Mouse (Mus musculus): Measurements from ENCODE around the gene Zfp985. TPM values are rescaled to one million over a fixed set of nuclear protein-coding genes. Genes with fewer than 3 reads are reported as not detected.
"Not testable (repeated sequence)": the region's sequence is repeated elsewhere in the genome, so short reads cannot be mapped to it uniquely, and the experiment has no call there.

The Zfp985 gene
- under 1 TPM in 1 of 2 experiments, not detected in 1; 0.24 TPM for total RNA-seq (2021)
- long read RNA-seq, experiment 1, result 0 reads
- long read RNA-seq, experiment 2, result 0 reads

- DNase-seq (ENCODE audit: low spot score in 2 of 2); intact Hi-C loops (cut with DNase I): not testable (repeated sequence)
Observed at GRCm38 (mm10) chr4:147553071-147553470, at the start of gene Zfp985. Gene Zfp985 (plus strand): TSS chr4:147553277.

GRCm38 (mm10) chr4:147509174-147509573 is 43.9 kb upstream of the Zfp985 start:
- DNase-seq (ENCODE audit: low spot score in 2 of 2), result no peak
- intact Hi-C loops (cut with DNase I), result no loop called here

- no peak for DNase-seq (ENCODE audit: low spot score in 2 of 2)
- intact Hi-C loops (cut with DNase I), result no loop called here
Observed at GRCm38 (mm10) chr4:147518981-147519380, 34.1 kb upstream of the Zfp985 start.

DNA sequence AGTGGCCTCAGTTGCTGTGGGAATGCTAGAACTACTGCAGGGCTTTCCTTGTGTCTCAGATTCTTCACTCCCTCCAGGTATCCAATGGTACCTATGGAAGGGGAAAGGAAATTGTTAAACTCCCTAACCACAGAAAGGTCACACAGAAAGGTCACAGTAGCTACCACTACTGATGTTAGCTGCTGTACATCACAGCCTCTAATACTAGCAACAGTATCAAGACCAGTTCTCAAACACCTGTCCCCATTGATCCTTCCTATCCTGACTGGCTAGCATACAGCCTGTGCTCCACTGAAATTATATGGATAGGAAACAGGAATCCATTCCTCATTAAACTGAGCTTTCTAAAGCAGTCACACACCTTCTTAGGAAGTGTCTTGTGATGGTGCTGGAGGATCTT is 33.0 kb upstream of the Zfp985 start:
- no peak for DNase-seq (ENCODE audit: low spot score in 2 of 2)
- intact Hi-C loops (cut with DNase I), result loop anchor here (5.0 kb wide), 1 partner anchor 67 kb away; no protein-coding TSS in a partner anchor

GRCm38 (mm10) chr4:147525125-147525524 is 28.0 kb upstream of the Zfp985 start:
- no peak for DNase-seq (ENCODE audit: low spot score in 2 of 2)
- intact Hi-C loops (cut with DNase I), result no loop called here

- DNase-seq (ENCODE audit: low spot score in 2 of 2), result no peak
- intact Hi-C loops (cut with DNase I), result no loop called here
Observed at GRCm38 (mm10) chr4:147530366-147530765, 22.7 kb upstream of the Zfp985 start.

DNA sequence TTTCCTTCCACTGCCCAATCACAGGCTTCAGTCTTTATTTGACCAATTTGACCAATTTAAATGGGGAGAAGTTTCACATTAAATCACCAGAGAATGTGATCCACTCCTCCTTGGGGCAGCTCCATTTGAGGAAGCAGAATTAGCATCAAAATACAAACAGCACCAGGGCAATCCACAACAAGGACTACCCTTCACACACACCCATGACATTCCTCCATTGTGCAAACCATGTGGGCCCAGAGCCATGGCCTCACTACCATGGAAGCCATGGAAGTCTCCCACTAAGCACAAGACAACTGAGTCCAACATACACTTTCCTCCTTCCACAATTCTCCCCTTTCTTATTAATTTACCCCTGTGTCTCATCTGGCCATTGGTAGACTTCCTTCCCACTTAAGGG is 17.2 kb upstream of the Zfp985 start:
- intact Hi-C loops (cut with DNase I); DNase-seq (ENCODE audit: low spot score in 2 of 2): not testable (repeated sequence)

GRCm38 (mm10) chr4:147537702-147538101 is 15.4 kb upstream of the Zfp985 start:
- no peak for DNase-seq (ENCODE audit: low spot score in 2 of 2)
- intact Hi-C loops (cut with DNase I), result no loop called here

GRCm38 (mm10) chr4:147539918-147540317 is 13.2 kb upstream of the Zfp985 start, which contains the start of gene Gm16503:
Gene Gm16503 (plus strand): TSS chr4:147540218.
- DNase-seq (ENCODE audit: low spot score in 2 of 2); intact Hi-C loops (cut with DNase I): not testable (repeated sequence)

DNA sequence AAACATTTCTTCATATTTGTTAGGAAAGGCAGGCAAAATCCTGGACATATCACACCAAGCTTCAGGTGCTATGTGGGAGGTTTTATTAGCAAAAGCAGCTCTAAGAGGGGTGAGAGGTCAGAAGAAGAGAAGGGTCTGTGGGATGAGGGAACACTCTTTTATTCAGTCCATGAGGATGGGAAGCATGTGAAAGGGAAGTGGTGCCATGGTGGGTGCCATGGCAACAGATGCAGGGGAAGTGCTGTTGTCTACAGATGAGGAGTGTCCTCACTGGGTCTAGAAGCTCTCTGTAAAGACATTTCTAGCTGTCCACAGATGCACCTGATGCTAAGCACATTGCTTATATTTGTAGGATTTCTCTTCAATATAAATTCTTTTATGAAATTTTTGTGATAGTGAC is 12.0 kb upstream of the Zfp985 start:
- intact Hi-C loops (cut with DNase I), result no loop called here
- DNase-seq (ENCODE audit: low spot score in 2 of 2), result no peak

DNA sequence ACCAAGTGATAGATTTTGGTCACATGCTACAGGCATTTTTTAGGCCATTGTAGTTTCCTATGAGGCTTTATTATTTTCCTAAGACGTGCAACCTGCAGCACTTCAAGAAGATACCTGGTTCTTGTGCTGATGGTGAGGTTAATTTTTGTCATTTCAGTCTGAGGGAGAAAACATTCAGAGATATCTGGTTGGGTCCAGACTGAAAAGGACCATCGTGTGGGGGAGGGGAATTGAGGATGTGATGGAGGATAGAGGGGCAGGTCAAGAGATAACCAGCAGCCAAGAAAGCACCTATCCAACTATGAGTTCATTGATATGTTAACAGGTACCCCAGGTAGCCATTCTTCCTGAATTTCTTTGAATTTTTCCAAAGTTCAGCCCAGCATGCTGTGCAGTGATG is 1.3 kb downstream of the Zfp985 start:
- DNase-seq (ENCODE audit: low spot score in 2 of 2); intact Hi-C loops (cut with DNase I): not testable (repeated sequence)

DNA sequence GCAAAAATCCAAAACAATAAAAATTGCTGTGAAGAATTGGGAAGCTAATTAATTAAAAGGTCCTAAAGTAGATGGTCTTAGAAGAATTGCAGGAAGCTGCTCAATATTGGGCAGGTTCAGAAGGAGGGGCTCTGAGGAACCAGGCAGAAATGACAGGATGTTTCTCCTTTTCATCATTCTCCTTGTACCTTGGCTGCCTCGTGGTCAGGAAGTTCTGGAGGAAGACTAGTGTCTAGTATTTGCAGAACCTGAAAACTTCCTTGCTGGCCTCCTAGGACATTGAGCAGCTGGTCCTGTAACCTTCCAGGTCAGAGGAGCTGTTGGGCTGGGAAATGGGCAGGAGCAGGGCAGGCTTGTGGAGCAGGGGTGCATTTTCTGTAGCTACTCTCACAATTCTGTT is 3.8 kb downstream of the Zfp985 start:
- DNase-seq (ENCODE audit: low spot score in 2 of 2); intact Hi-C loops (cut with DNase I): not testable (repeated sequence)

GRCm38 (mm10) chr4:147558011-147558410 is 4.9 kb downstream of the Zfp985 start:
- intact Hi-C loops (cut with DNase I); DNase-seq (ENCODE audit: low spot score in 2 of 2): not testable (repeated sequence)

- DNase-seq (ENCODE audit: low spot score in 2 of 2); intact Hi-C loops (cut with DNase I): not testable (repeated sequence)
Observed at GRCm38 (mm10) chr4:147559096-147559495, 6.0 kb downstream of the Zfp985 start.

DNA sequence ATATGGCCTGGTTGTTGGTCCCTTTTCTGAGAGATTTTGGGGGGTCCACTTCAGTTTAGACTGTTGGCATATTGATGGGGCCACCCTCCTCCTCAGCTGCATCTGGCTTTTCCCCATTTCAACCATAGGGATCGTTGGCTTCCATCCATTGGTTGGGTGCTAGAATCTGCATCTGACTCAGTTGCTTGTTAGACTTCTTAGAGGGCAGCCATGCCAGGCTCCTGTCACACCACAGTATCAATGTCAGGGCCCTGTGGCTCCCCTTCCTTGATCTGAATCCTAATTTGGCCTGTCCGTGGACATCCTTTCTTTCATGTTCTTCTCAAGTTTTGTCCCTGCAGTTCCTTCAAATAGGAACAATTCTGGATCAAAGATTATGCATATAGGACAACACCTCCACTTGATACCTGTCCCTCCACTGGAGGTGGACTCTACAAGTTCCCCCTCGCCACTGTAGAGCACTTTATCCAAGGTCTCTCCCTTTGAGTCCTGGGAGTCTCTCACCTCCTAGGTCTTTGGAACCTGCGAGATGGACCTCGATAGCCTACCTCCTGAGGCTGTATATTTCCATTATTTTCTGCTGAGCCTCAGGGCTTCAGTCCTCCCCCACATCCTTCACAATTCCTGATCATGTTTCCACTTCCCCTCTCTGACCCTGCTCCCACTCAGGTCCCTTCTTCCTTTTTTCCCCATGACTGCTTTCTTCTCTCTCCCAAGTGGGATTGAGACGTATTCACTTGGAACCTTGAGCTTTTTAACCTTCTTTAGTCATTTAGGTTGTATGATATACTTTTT is 12.5 kb downstream of the Zfp985 start:
- no peak for DNase-seq (ENCODE audit: low spot score in 2 of 2)
- intact Hi-C loops (cut with DNase I), result no loop called here

DNA sequence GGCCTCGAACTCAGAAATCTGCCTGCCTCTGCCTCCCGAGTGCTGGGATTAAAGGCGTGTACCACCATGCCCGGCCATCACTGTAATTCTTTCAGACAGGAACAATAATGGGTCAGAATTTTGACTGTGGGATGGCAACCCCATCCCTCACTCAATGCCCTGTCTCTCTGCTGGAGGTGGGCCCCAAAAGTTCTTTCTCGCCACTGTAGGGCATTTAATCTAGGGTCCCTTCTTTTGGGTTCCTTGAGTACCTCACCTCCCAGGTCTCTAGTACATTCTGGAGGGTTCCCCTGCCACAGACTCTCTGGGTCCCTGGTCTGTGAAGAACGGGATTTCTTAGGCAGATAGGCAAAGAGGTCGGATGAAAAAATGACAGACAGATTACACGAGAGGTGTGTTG is 18.1 kb downstream of the Zfp985 start:
- DNase-seq (ENCODE audit: low spot score in 2 of 2); intact Hi-C loops (cut with DNase I): not testable (repeated sequence)

- intact Hi-C loops (cut with DNase I); DNase-seq (ENCODE audit: low spot score in 2 of 2): not testable (repeated sequence)
Observed at GRCm38 (mm10) chr4:147579371-147579770, 26.3 kb downstream of the Zfp985 start.

GRCm38 (mm10) chr4:147586511-147587473 is 33.7 kb downstream of the Zfp985 start:
- no peak for DNase-seq (ENCODE audit: low spot score in 2 of 2)
- intact Hi-C loops (cut with DNase I), result loop anchor here (5.0 kb wide), 1 partner anchor 64 kb away; no protein-coding TSS in a partner anchor

GRCm38 (mm10) chr4:147594630-147595029 is 41.6 kb downstream of the Zfp985 start:
- intact Hi-C loops (cut with DNase I); DNase-seq (ENCODE audit: low spot score in 2 of 2): not testable (repeated sequence)

DNA sequence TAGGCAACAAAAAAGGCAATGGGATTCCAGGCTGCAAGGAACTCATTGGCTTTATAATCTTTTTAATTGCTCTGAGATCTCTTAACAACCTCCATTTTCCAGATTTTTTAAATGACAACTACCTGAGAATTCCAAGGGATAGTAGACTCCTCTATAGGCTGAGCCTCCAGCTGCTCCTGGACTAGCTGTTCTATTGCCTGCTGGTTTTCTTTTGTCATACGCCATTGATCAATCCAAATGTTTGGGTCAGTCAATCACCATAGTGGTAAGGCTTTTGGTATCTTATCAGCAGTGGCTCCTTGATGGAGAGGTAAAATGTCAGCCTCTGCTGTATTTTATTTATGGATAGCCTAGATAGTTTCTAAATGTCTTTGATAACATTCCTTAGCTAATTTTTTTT is 44.6 kb downstream of the Zfp985 start:
- intact Hi-C loops (cut with DNase I), result no loop called here
- DNase-seq (ENCODE audit: low spot score in 2 of 2), result no peak

Measured in left cerebral cortex, postnatal 14 days (tissue).